Mouse (Mus musculus) bone marrow, adult 2 months (tissue): ENCODE measurements at regions not wholly inside any gene's neighbourhood (a gene's known extent, or its start where the extent isn't known, plus 50 kb on each side); places are given as distances from the start of the nearest gene placed in this dataset.
"Not testable (repeated sequence)": the region's sequence is repeated elsewhere in the genome, so short reads cannot be mapped to it uniquely, and the experiment has no call there.

Experiments used
- H3K27ac ChIP-seq: fragments of 200-500 bp; 2 replicates; pipeline ENCODE4 v1.5.1; 2012; ENCODE audit warnings: low read depth, mild to moderate bottlenecking, control low read depth, inconsistent platforms, low read length; ENCODE audit not compliant: control insufficient read depth, poor library complexity, insufficient read depth
- H3K4me1 ChIP-seq: fragments of 200-500 bp; 2 replicates; pipeline ENCODE4 v1.6.1; 2011; ENCODE audit warnings: low read length; ENCODE audit not compliant: control insufficient read depth, insufficient read depth
- H3K4me3 ChIP-seq: fragments of 200-500 bp; replicated peaks from 2 replicates; pipeline ENCODE3; 2011; ENCODE audit warnings: mild to moderate bottlenecking, low read depth, low read length, control low read depth; ENCODE audit not compliant: control insufficient read depth
- CTCF ChIP-seq: fragments of 200-500 bp; IDR thresholded peaks from 2 replicates; pipeline ENCODE4 v1.5.1; 2011; ENCODE audit warnings: low read length, control low read depth; ENCODE audit not compliant: control insufficient read depth, insufficient read depth
- POLR2A ChIP-seq: fragments of 200-500 bp; IDR thresholded peaks from 2 replicates; pipeline ENCODE4 v1.6.1; 2011; ENCODE audit warnings: low read depth, mild to moderate bottlenecking, control low read depth, low read length, borderline replicate concordance; ENCODE audit not compliant: control insufficient read depth
- WGBS: fragments of 180-500 bp; shearing (Covaris S2); methylation state at CpG from one replicate; pipeline ENCODE4 v1.1.7; 2018; 5-methylcytosine and 5-hydroxymethylcytosine counted together

GRCm38 (mm10) chr3:78575667-78576464, 710.5 kb downstream of the Rapgef2 start:
- TF ChIP-seq CTCF (no peak), POLR2A (no peak)
- no peak overlapping the region for H3K4me3 ChIP-seq
- 16% methylated on average over 2 of the region's 2 CpGs for WGBS
- H3K4me1 ChIP-seq, result no peaks in the 10 kb centered on the region
- no peak overlapping the region for H3K27ac ChIP-seq

- no peaks in the 10 kb centered on the region for H3K4me1 ChIP-seq
- H3K4me3 ChIP-seq, result no peak overlapping the region
- 68% methylated on average over 3 of the region's 3 CpGs for WGBS
- H3K27ac ChIP-seq, result no peak overlapping the region
- TF ChIP-seq POLR2A, result no peak
- TF ChIP-seq CTCF, result no peak
Observed at GRCm38 (mm10) chr3:78574807-78575206, 711.5 kb downstream of the Rapgef2 start.

GRCm38 (mm10) chr3:78573299-78573698, 713.0 kb downstream of the Rapgef2 start:
- Histone ChIP-seq H3K4me1 (no peaks in the 10 kb centered on the region), H3K27ac (no peak overlapping the region), H3K4me3 (no peak overlapping the region)
- no peak for TF ChIP-seq POLR2A
- TF ChIP-seq CTCF, result no peak
- WGBS, result 79% methylated on average over 6 of the region's 6 CpGs

- not testable (repeated sequence) for H3K27ac ChIP-seq, H3K4me3 ChIP-seq, H3K4me1 ChIP-seq
Observed at GRCm38 (mm10) chr3:78564926-78565325, 721.4 kb downstream of the Rapgef2 start.
